Mouse (Mus musculus) left cerebral cortex, postnatal 14 days (tissue): ENCODE data around the gene Adam33. TPM values are rescaled to one million over a fixed set of nuclear protein-coding genes. Genes with fewer than 3 reads are reported as not detected.
"Not testable (repeated sequence)": the region's sequence is repeated elsewhere in the genome, so short reads cannot be mapped to it uniquely, and the experiment has no call there.

Source experiments
- DNase-seq, 2 experiments: peaks; one replicate each; pipeline ENCODE4 v3.0.0; 2021 to 2022; ENCODE audit warnings: low spot score in 2 of 2, mixed read lengths in 1 of 2
- intact Hi-C: fragments of 180-260 bp; cut with DNase I; formaldehyde crosslinking; loops from one replicate; pipeline ENCODE4 v1.15.1; 2025
- long read RNA-seq, 2 experiments: library from polyadenylated mRNA; stranded (forward); transcript quantifications; one replicate each; pipeline ENCODE4 v2.0.0; 2021
- total RNA-seq, 2 experiments: library from RNA; stranded (reverse); gene quantifications; 2 replicates each; pipeline ENCODE4 v1.2.3; 2021

Gene Adam33
- 1 to 10 TPM; 2.3 to 3.7 TPM for total RNA-seq
- long read RNA-seq, experiment 1, result 0 reads
- long read RNA-seq, experiment 2, partial matches to known transcripts, result 0 of 5 reads
- long read RNA-seq, experiment 2, other reads (novel, unspliced or antisense), result 5 of 5 reads

GRCm38 (mm10) chr2:131063404-131063864 lies at the start of gene Adam33:
Gene Adam33, minus strand, starts transcription at chr2:131063814.
- intact Hi-C loops, result no loop called here
- DNase-seq, result no peak

GRCm38 (mm10) chr2:131105989-131106388 lies 42.4 kb upstream of the Adam33 start:
- DNase-seq, result no peak
- intact Hi-C loops, result no loop called here

DNA sequence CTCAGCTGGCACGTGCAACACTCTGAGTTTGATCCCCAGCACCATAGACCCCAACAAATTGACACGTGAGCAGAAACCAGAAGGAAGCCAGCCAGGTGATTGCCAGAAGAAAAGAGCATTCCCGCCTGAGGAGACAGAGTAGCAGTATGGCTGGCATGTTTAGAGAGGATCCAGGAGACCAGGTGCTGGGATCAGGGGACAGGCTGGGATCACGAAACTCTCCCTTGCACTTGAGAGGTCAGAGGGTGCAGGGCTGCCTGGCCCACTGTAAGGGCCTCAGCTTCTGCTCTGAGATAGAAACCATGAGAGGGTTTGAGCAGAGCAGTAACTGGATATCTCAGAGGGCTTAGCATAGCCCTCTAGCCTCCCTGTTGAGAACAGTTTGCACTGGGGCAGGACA lies 41.4 kb upstream of the Adam33 start:
- DNase-seq, intact Hi-C loops: not testable (repeated sequence)

DNA sequence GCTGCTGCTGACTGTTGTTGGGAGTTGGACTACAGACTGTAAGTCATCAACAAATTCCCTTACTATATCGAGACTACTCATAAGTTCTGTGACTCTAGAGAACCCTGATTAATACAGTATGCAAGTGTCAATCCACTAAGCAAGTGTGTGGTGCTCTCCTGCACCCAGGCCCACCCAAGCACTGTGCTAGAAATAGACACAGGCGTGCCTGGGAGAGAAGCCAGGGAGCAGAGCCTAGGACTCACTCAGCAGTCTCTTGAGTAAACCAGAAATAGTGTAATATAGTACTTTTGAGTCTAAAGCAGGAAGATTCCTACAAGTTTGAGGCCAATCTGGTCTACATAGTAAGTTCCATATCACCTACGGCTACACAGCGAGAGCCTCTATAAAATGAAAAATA lies 40.4 kb upstream of the Adam33 start:
- intact Hi-C loops, result no loop called here
- DNase-seq, result no peak

GRCm38 (mm10) chr2:131101530-131101929 lies 37.9 kb upstream of the Adam33 start:
- no peak for DNase-seq
- intact Hi-C loops, result no loop called here

DNA sequence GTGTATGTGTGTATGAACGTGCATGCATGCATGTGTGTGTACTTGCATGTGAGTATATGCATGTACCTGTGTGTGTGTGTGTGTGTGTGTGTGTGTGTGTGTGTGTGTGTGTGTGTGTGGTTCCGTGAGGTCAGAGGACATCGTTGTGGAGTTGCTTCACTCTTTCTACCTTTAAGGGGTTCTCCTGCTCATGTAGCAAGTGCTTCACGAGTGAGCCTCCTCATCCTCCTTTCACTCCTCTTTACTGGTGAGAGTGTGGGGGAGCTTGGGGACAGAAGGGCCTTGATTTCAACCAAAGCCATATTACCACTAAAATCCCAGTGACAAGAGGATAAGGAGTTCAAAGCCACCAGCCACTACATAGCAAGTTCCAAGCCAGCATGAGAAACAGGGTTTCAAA lies 33.5 kb upstream of the Adam33 start:
- intact Hi-C loops, result loop anchor here (5.0 to 10.0 kb wide), 2 partner anchors 155 to 318 kb away; no protein-coding TSS in a partner anchor
- no peak for DNase-seq

- peak in 1 of 2 experiments; percentile 23 for DNase-seq
- intact Hi-C loops, result loop anchor here (5.0 to 10.0 kb wide), 2 partner anchors 156 to 319 kb away; no protein-coding TSS in a partner anchor
These were observed 32.6 kb upstream of the Adam33 start for GRCm38 (mm10) chr2:131096101-131096795.

- DNase-seq, result peak; percentile 83 to 86
- intact Hi-C loops, result loop anchor here (2.0 to 10.0 kb wide), 3 partner anchors 66 to 320 kb away; partner anchors contain the start of gene 1700037H04Rik
These were observed 31.2 kb upstream of the Adam33 start for GRCm38 (mm10) chr2:131094823-131095222.

DNA sequence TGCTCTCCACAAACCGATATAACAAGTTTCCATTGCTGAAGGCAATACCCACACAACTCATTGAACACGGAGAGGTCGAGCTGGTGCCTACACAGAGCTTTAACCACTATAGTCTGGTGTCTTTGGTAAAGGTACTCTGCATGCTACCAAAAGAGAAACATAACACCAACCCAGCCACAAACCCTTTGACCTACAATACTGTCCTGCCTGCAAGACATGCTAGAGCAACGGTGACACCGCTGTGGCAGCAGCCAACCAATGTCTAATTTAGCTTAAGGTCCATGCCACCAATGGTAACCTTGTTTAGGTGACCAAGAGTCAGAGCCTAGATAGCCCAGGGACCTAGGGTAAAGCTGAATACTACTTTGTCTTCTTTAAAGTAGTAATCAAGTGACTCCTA lies 30.0 kb upstream of the Adam33 start:
- no peak for DNase-seq
- intact Hi-C loops, result loop anchor here (10.0 kb wide), 1 partner anchor 321 kb away; no protein-coding TSS in a partner anchor

DNA sequence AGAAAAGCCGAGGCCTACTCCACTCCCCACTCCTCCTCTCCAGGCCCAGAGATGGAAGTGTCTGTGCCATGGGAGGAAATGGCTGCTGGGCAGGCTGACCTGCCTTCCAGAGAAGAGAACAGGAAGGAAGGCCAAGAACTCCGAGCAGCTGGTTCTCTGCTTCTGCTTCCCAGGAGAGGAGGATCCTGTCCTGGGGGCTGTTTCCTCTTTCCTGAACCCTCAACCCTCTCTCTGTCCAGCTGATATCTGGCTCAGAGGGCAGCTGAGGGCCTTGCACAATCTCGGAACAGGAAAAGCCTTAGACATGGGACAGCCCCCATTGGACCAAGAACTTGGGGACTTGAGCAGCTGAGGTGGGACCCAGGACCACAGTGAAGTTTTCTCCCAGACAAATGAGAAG lies 27.2 kb upstream of the Adam33 start:
- DNase-seq, result no peak
- intact Hi-C loops, result loop anchor here (10.0 kb wide), 1 partner anchor 324 kb away; no protein-coding TSS in a partner anchor

GRCm38 (mm10) chr2:131089634-131090033 lies 26.0 kb upstream of the Adam33 start:
- intact Hi-C loops, result loop anchor here (10.0 kb wide), 1 partner anchor 325 kb away; no protein-coding TSS in a partner anchor
- no peak for DNase-seq

- DNase-seq, result no peak
- intact Hi-C loops, result no loop called here
These were observed 25.0 kb upstream of the Adam33 start for GRCm38 (mm10) chr2:131088581-131088980.

DNA sequence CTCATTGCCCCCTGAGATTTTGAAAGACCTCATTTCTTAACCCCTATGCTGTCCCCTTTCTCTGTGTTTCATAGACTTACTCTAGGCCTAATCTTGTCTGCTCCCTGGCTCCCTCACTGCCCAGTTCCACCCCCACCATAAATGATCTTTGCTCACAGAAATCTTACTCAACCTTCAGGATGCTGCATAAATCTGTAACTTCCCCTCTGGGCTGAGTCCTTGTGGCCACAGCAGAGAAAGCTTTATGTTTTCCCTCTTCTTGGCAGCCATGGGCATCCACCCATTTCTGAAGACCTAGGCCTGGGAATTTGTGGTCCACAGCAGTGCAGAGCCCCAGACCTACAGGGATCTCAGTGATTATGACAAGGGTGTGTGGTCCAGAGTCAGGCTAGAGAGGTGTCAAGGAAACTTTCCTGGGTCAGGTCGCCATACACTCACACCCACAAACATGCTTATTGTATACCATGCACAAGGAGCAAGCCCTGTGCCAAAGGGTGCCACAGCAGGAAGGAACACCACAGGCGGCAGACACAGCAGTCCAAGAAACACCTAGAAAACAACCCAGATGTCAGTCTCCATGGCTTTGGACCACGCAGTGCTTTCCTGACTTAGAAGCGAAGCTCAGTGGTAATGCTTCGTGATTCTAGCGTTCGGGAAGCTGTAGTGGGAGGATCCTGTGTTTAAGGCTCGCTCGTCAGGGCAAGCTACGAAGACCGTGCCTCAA lies 23.2 kb upstream of the Adam33 start, which contains the start of gene Siglec1:
Siglec1 (minus strand) TSS at position 99 of the 724 bp plus-strand sequence.
- intact Hi-C loops, result no loop called here
- DNase-seq, result no peak

- DNase-seq, result no peak
- intact Hi-C loops, result no loop called here
These were observed 20.6 kb upstream of the Adam33 start for GRCm38 (mm10) chr2:131084206-131084605.

DNA sequence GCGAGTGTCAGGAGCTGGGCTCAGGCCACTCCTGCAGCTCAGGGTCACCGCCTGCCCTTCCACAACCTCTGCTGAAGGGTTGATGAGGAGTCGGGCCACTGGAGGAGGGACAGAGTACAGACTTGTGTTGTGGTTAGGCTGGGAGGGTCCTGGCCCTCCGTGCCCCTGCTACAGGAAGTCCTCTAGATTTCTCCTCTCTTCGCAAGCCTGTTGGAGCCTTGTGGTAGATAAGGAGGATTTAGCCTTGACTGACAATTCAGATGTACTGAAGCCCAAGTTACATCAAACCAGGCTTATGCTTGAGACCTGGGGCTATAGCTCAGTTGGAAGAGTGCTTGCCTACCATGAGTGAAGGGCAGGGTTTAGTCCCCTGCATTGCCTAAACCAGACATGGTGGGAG lies 16.9 kb upstream of the Adam33 start:
- no peak for DNase-seq
- intact Hi-C loops, result no loop called here

DNA sequence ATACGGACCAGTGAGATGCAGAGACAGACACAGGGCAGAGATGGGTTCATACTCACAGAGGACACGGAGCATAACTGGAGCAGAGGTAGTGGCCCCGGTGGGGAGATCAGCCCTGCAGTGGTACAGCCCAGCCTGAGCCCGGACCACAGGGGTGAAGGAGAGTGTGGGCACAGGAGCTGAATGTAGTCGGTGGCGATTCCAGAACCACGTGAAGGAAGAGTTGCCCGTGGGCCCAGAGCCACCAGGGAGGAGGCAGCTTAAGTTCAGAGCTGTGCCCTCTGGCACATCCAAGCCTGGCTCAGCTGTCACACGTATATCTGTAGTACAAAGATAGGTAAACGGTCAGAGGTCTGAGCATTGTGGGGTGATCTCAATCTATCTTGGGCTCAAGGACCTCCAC lies 8.9 kb upstream of the Adam33 start:
- intact Hi-C loops, result no loop called here
- no peak for DNase-seq

- no peak for DNase-seq
- intact Hi-C loops, result no loop called here
These were observed 3.9 kb upstream of the Adam33 start for GRCm38 (mm10) chr2:131067481-131067880.

- intact Hi-C loops, result no loop called here
- no peak for DNase-seq
These were observed 2.7 kb upstream of the Adam33 start for GRCm38 (mm10) chr2:131066342-131066741.

DNA sequence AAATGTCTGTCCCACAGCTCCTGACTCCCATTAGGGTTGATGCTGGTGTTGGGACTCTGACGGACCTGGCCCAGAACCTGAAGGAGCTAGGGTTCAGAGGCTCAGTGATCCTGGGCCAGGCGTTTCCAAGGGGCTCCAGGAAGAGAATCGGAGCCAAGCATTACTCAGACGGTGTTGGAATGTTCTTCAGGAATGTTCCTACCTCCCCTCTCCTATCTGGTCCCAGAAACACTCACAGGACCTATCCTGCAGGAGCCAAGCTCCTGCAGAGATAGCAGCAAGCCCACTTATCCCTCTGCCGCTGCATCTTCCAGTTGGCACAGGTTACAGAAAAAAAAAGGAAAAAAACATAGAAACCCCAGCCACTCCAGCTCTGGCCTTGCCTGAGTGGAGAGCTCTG lies 2.0 kb downstream of the Adam33 start:
- DNase-seq, result no peak

DNA sequence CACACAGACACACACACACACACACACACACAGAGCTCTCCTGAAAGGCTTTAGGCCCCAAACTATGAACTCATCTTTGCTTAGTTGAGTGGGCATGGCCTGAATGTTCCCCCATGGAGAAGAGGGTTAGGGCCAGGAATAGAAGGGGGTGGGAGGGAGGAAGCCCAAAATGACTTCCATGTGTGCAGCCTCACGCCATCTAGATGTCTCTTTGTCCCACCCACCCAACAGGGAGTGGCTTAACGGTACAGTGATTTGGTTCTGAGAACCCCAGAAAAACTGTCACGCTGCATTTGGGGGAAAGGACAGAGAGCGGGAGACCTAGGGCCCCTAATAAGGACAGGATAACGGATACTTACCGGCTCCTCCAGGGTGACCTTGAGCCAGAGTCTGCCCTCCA lies 2.8 kb downstream of the Adam33 start:
- no peak for DNase-seq
- intact Hi-C loops, result no loop called here

More for the DNA sequence above, 2.0 kb downstream of the Adam33 start:
- intact Hi-C loops, result no loop called here
